Mouse (Mus musculus) MEL (cell line): ENCODE results near the gene Mitf. TPM values are rescaled to one million over a fixed set of nuclear protein-coding genes. Genes with fewer than 3 reads are reported as not detected.

Source experiments
- DNase-seq: peaks from one replicate; pipeline ENCODE4 v3.0.0; 2011; ENCODE audit warnings: low read depth, low spot score
- H3K27ac ChIP-seq: 2 replicates; pipeline ENCODE4 v1.5.1; 2012; ENCODE audit warnings: low read depth, mild to moderate bottlenecking, control low read depth, low read length, moderate library complexity; ENCODE audit not compliant: control insufficient read depth
- H3K27me3 ChIP-seq, 2 experiments: fragments of 150-350 bp in 1 of 2; sonication (generic) in 1 of 2; 2 replicates each; pipeline ENCODE4 v1.6.1; 2012; ENCODE audit warnings: low read length in 2 of 2, mild to moderate bottlenecking in 2 of 2, improper control_type of control experiment in 1 of 2, moderate library complexity in 1 of 2; ENCODE audit not compliant: insufficient read depth in 2 of 2, control insufficient read depth in 1 of 2
- H3K36me3 ChIP-seq, 2 experiments: 2 replicates each; pipeline ENCODE4 v1.6.1; 2012 to 2014; ENCODE audit warnings: low read length in 2 of 2, improper control_type of control experiment in 1 of 2, inconsistent platforms in 1 of 2, mild to moderate bottlenecking in 1 of 2; ENCODE audit not compliant: insufficient read depth in 2 of 2, control insufficient read depth in 1 of 2
- H3K4me1 ChIP-seq, 2 experiments: fragments of 150-350 bp in 1 of 2; sonication (generic) in 1 of 2; 2 replicates each; pipeline ENCODE4 v1.6.1; 2012; ENCODE audit warnings: low read length in 2 of 2, improper control_type of control experiment in 1 of 2, mild to moderate bottlenecking in 1 of 2; ENCODE audit not compliant: insufficient read depth in 2 of 2, control insufficient read depth in 1 of 2
- H3K4me3 ChIP-seq, 2 experiments: fragments of 150-350 bp in 1 of 2; sonication (generic) in 1 of 2; 2 replicates each; pipeline ENCODE4 v1.5.1; 2012; ENCODE audit warnings: low read depth in 2 of 2, low read length in 2 of 2, mild to moderate bottlenecking in 2 of 2, moderate library complexity in 2 of 2, control low read depth in 1 of 2, improper control_type of control experiment in 1 of 2; ENCODE audit not compliant: control insufficient read depth in 1 of 2, insufficient read depth in 1 of 2
- H3K79me2 ChIP-seq: 2 replicates; pipeline ENCODE4 v1.6.1; 2012; ENCODE audit warnings: mild to moderate bottlenecking, low read length, moderate library complexity; ENCODE audit not compliant: control insufficient read depth, poor library complexity, insufficient read depth
- H3K9ac ChIP-seq: 2 replicates; pipeline ENCODE4 v1.6.1; 2012; ENCODE audit warnings: low read depth, mild to moderate bottlenecking, control low read depth, low read length, moderate library complexity; ENCODE audit not compliant: control insufficient read depth, poor library complexity, severe bottlenecking
- H3K9me3 ChIP-seq: fragments of 150-350 bp; sonication (generic); replicated peaks from 2 replicates; pipeline ENCODE4 v1.6.1; 2012; ENCODE audit warnings: mild to moderate bottlenecking, low read length, improper control_type of control experiment, moderate library complexity; ENCODE audit not compliant: insufficient read depth
- BHLHE40 ChIP-seq: IDR thresholded peaks from 2 replicates; pipeline ENCODE4 v1.6.1; 2012; ENCODE audit warnings: low read depth, mild to moderate bottlenecking, inconsistent platforms, low read length, improper control_type of control experiment, borderline replicate concordance
- CHD1 ChIP-seq: IDR thresholded peaks from 2 replicates; pipeline ENCODE4 v1.6.1; 2012; ENCODE audit warnings: low read depth, mild to moderate bottlenecking, inconsistent platforms, low read length, improper control_type of control experiment
- CHD2 ChIP-seq: IDR thresholded peaks from 2 replicates; pipeline ENCODE4 v1.6.1; 2011; ENCODE audit warnings: low read length, improper control_type of control experiment
- E2F4 ChIP-seq: IDR thresholded peaks from 2 replicates; pipeline ENCODE4 v1.6.1; 2011; ENCODE audit warnings: low read depth, low read length, improper control_type of control experiment, borderline replicate concordance
- ELF1 ChIP-seq: IDR thresholded peaks from 2 replicates; pipeline ENCODE4 v1.6.1; 2014; ENCODE audit warnings: low read depth, mild to moderate bottlenecking, inconsistent platforms, low read length, improper control_type of control experiment, moderate library complexity
- EP300 ChIP-seq, 2 experiments: IDR thresholded peaks; 2 replicates each; pipeline ENCODE4 v1.6.1; 2011; ENCODE audit warnings: improper control_type of control experiment in 2 of 2, low read length in 2 of 2, low read depth in 1 of 2, mild to moderate bottlenecking in 1 of 2
- ETS1 ChIP-seq: IDR thresholded peaks from 2 replicates; pipeline ENCODE4 v1.6.1; 2012; ENCODE audit warnings: low read depth, mild to moderate bottlenecking, inconsistent platforms, low read length, improper control_type of control experiment, moderate library complexity
- GATA1 ChIP-seq: IDR thresholded peaks from 2 replicates; pipeline ENCODE4 v1.6.1; 2011; ENCODE audit warnings: low read depth, low read length, improper control_type of control experiment
- HCFC1 ChIP-seq: IDR thresholded peaks from 2 replicates; pipeline ENCODE4 v1.6.1; 2012; ENCODE audit warnings: low read depth, mild to moderate bottlenecking, inconsistent platforms, low read length, improper control_type of control experiment, moderate library complexity
- MAFK ChIP-seq: IDR thresholded peaks from 2 replicates; pipeline ENCODE4 v1.6.1; 2011; ENCODE audit warnings: low read depth, mild to moderate bottlenecking, low read length, improper control_type of control experiment, borderline replicate concordance
- MAZ ChIP-seq: IDR thresholded peaks from 2 replicates; pipeline ENCODE4 v1.6.1; 2012; ENCODE audit warnings: low read depth, mild to moderate bottlenecking, inconsistent platforms, low read length, improper control_type of control experiment
- MEF2A ChIP-seq: IDR thresholded peaks from 2 replicates; pipeline ENCODE4 v1.6.1; 2014; ENCODE audit warnings: low read depth, mild to moderate bottlenecking, inconsistent platforms, low read length, improper control_type of control experiment; ENCODE audit not compliant: poor library complexity, insufficient replicate concordance, severe bottlenecking; ENCODE audit errors: extremely low read depth
- MXI1 ChIP-seq: IDR thresholded peaks from 2 replicates; pipeline ENCODE4 v1.6.1; 2011; ENCODE audit warnings: mild to moderate bottlenecking, low read depth, low read length, improper control_type of control experiment
- MYB ChIP-seq: IDR thresholded peaks from 2 replicates; pipeline ENCODE4 v1.6.1; 2011; ENCODE audit warnings: mild to moderate bottlenecking, low read depth, low read length, improper control_type of control experiment
- MYC ChIP-seq: IDR thresholded peaks from 2 replicates; pipeline ENCODE4 v1.6.1; 2011; ENCODE audit warnings: low read depth, mild to moderate bottlenecking, low read length, improper control_type of control experiment, moderate library complexity
- POLR2AphosphoS2 ChIP-seq: IDR thresholded peaks from 2 replicates; pipeline ENCODE4 v1.6.1; 2011; ENCODE audit warnings: low read length, improper control_type of control experiment
- POLR2AphosphoS5 ChIP-seq: IDR thresholded peaks from 2 replicates; pipeline ENCODE4 v1.6.1; 2012; ENCODE audit warnings: low read depth, borderline replicate concordance, mild to moderate bottlenecking, inconsistent platforms, low read length, moderate library complexity, mixed read lengths
- RCOR1 ChIP-seq: IDR thresholded peaks from 2 replicates; pipeline ENCODE4 v1.6.1; 2012; ENCODE audit warnings: low read depth, mild to moderate bottlenecking, inconsistent platforms, low read length, improper control_type of control experiment
- SIN3A ChIP-seq: IDR thresholded peaks from 2 replicates; pipeline ENCODE4 v1.6.1; 2012; ENCODE audit warnings: low read length, improper control_type of control experiment, inconsistent platforms
- SMC3 ChIP-seq: IDR thresholded peaks from 2 replicates; pipeline ENCODE4 v1.6.1; 2011; ENCODE audit warnings: low read depth, low read length, improper control_type of control experiment
- TAL1 ChIP-seq: IDR thresholded peaks from 2 replicates; pipeline ENCODE4 v1.6.1; 2012; ENCODE audit warnings: mild to moderate bottlenecking, inconsistent platforms, low read length, moderate library complexity, mixed read lengths
- TCF12 ChIP-seq: IDR thresholded peaks from 2 replicates; pipeline ENCODE4 v1.6.1; 2014; ENCODE audit warnings: low read depth, mild to moderate bottlenecking, inconsistent platforms, low read length, improper control_type of control experiment, moderate library complexity
- ZNF384 ChIP-seq: IDR thresholded peaks from 2 replicates; pipeline ENCODE4 v1.6.1; 2012; ENCODE audit warnings: low read depth, mild to moderate bottlenecking, inconsistent platforms, low read length, improper control_type of control experiment
- polyA plus RNA-seq, 2 experiments: library from polyadenylated mRNA; stranded (reverse) in 1 of 2; unstranded in 1 of 2; fragments of >175 nt in 1 of 2; fragments of >200 nt in 1 of 2; gene quantifications; 2 replicates each; pipeline versions ENCODE4 v1.2.1 to v1.2.4; 2012; ENCODE audit warnings: low replicate concordance in 2 of 2, low read depth in 1 of 2; ENCODE audit not compliant: insufficient read length in 2 of 2, insufficient read depth in 1 of 2, missing spikeins in 1 of 2
- total RNA-seq: library from RNA; depleted of rRNA; stranded (reverse); fragments of 300-350 nt; gene quantifications from 2 replicates; pipeline ENCODE4 v1.2.3, GENCODE M21; 2012

Gene Mitf
- total and polyA plus RNA-seq, 3 experiments, result 1.8 to 2.1 TPM; not detected in 1

GRCm38 (mm10) chr6:97876990-97877389 lies 70.1 kb downstream of the Mitf start:
- peak; percentile 80 for DNase-seq
- H3K27me3 ChIP-seq, result no peaks in the 10 kb centered on the region
- TF ChIP-seq SIN3A, result peak; percentile 73
- TF ChIP-seq POLR2AphosphoS5, result no peak
- TF ChIP-seq MEF2A, result no peak
- TF ChIP-seq ETS1, result peak; percentile 93
- TF ChIP-seq ZNF384, result peak; percentile 66; the same call in 1 of the 2 replicates
- peak; percentile 55 for TF ChIP-seq BHLHE40
- TF ChIP-seq MYC, result peak; percentile 56
- peak; percentile 55; the same call in 1 of the 2 replicates for TF ChIP-seq MXI1
- peak; percentile 43; the same call in 1 of the 2 replicates for TF ChIP-seq MYB
- TF ChIP-seq ELF1, result peak; percentile 60
- peak; percentile 92 for TF ChIP-seq RCOR1
- no peak for TF ChIP-seq CHD1
- TF ChIP-seq MAZ, result peak; percentile 88
- no peak for TF ChIP-seq SMC3
- peak; percentile 63 for TF ChIP-seq HCFC1
- TF ChIP-seq TCF12, result peak; percentile 99
- no peak for TF ChIP-seq E2F4
- TF ChIP-seq GATA1, result peak; percentile 99
- peak; percentile 74 for TF ChIP-seq CHD2
- no peak; the same call in 1 of the 2 replicates for TF ChIP-seq POLR2AphosphoS2
- peak; percentile 96 to 97 for TF ChIP-seq EP300 (IDR thresholded peaks at IDR 0.05; ENCODE audit: low read depth in 1 of 2, low read length in 2 of 2)
- TF ChIP-seq TAL1, result peak; percentile 87
- TF ChIP-seq MAFK, result peak; percentile 60; the same call in 1 of the 2 replicates
- H3K4me3 ChIP-seq, result no peak overlapping the region
- H3K4me1 ChIP-seq, result peaks cover 27 to 36% of the 10 kb centered on the region in 2 experiments
- no peaks in the 10 kb centered on the region for H3K79me2 ChIP-seq
- H3K9me3 ChIP-seq, result no peaks in the 10 kb centered on the region
- H3K9ac ChIP-seq, result no peak overlapping the region
- H3K36me3 ChIP-seq, result peaks cover 0 to 45% of the 10 kb centered on the region in 2 experiments; a peak in 2 of 4 replicates
- peak overlapping the region; percentile 70 for H3K27ac ChIP-seq
